Mouse (Mus musculus): ENCODE measurements around the gene Rbms2. TPM values are rescaled to one million over a fixed set of nuclear protein-coding genes. Genes with fewer than 3 reads are reported as not detected.
"Not testable (repeated sequence)": the region's sequence is repeated elsewhere in the genome, so short reads cannot be mapped to it uniquely, and the experiment has no call there.

Gene Rbms2
- total RNA-seq, 2 experiments from 2014 or later: 51.8 to 71.2 TPM

GRCm38 (mm10) chr10:128187181-128187605 is 7.1 kb upstream of the Rbms2 start:
- H3K27ac ChIP-seq: no peak overlapping the region
- DNase-seq: no peak
- H3K4me3 ChIP-seq: no peak overlapping the region
- intact Hi-C loops (cut with DNase I): loop anchor here (1.0 to 10.0 kb wide), 3 partner anchors 46 to 232 kb away; partner anchors contain the start of gene Baz2a
- TF ChIP-seq CTCF (IDR thresholded peaks at IDR 0.05): no peak

- intact Hi-C loops (cut with DNase I): loop anchor here (2.0 to 10.0 kb wide), 2 partner anchors 95 to 231 kb away; partner anchors contain the start of gene Baz2a
- peak overlapping the region; percentile 62 for H3K27ac ChIP-seq
- peak; percentile 98 for TF ChIP-seq CTCF (IDR thresholded peaks at IDR 0.05)
- DNase-seq: peak; percentile 85
- H3K4me3 ChIP-seq: no peak overlapping the region
Observed at GRCm38 (mm10) chr10:128185959-128186358, 5.9 kb upstream of the Rbms2 start.

GRCm38 (mm10) chr10:128185277-128185940 is 5.3 kb upstream of the Rbms2 start:
- no peak for TF ChIP-seq CTCF (IDR thresholded peaks at IDR 0.05)
- DNase-seq: peak; percentile 28
- H3K4me3 ChIP-seq: no peak overlapping the region
- intact Hi-C loops (cut with DNase I): loop anchor here (10.0 kb wide), 1 partner anchor 231 kb away; no protein-coding TSS in a partner anchor
- H3K27ac ChIP-seq: peak overlapping the region; percentile 62

GRCm38 (mm10) chr10:128184296-128184695 is 4.2 kb upstream of the Rbms2 start:
- peak; percentile 24 for DNase-seq
- intact Hi-C loops (cut with DNase I): loop anchor here (10.0 kb wide), 1 partner anchor 229 kb away; no protein-coding TSS in a partner anchor
- no peak for TF ChIP-seq CTCF (IDR thresholded peaks at IDR 0.05)
- Histone ChIP-seq H3K27ac (peak overlapping the region; percentile 56; the same call in 1 of the 2 replicates), H3K4me3 (no peak overlapping the region)

GRCm38 (mm10) chr10:128177316-128177715 is 2.8 kb downstream of the Rbms2 start:
- no peak for DNase-seq
- Histone ChIP-seq H3K4me3 (peak overlapping the region; percentile 7; the same call in 1 of the 2 replicates), H3K27ac (peak overlapping the region; percentile 90)
- intact Hi-C loops (cut with DNase I): loop anchor here (2.0 kb wide), 1 partner anchor 81 kb away; no protein-coding TSS in a partner anchor
- TF ChIP-seq CTCF (IDR thresholded peaks at IDR 0.05): no peak

- peak overlapping the region; percentile 87 for H3K4me3 ChIP-seq
- H3K27ac ChIP-seq: peak overlapping the region; percentile 90
- no peak for TF ChIP-seq CTCF (IDR thresholded peaks at IDR 0.05)
- intact Hi-C loops (cut with DNase I): loop anchor here (2.0 kb wide), 1 partner anchor 79 kb away; no protein-coding TSS in a partner anchor
- peak; percentile 75 for DNase-seq
Observed at GRCm38 (mm10) chr10:128175996-128176755, 3.9 kb downstream of the Rbms2 start.

- peak overlapping the region; percentile 87 for H3K4me3 ChIP-seq
- intact Hi-C loops (cut with DNase I): no loop called here
- DNase-seq: no peak
- H3K27ac ChIP-seq: peak overlapping the region; percentile 90
- TF ChIP-seq CTCF (IDR thresholded peaks at IDR 0.05): no peak
Observed at GRCm38 (mm10) chr10:128175302-128175701, 4.8 kb downstream of the Rbms2 start.

GRCm38 (mm10) chr10:128171348-128171747 is 8.7 kb downstream of the Rbms2 start:
- H3K27ac ChIP-seq; DNase-seq; H3K4me3 ChIP-seq; intact Hi-C loops (cut with DNase I): not testable (repeated sequence)

GRCm38 (mm10) chr10:128167091-128167490 is 13.0 kb downstream of the Rbms2 start:
- no peak for TF ChIP-seq CTCF (IDR thresholded peaks at IDR 0.05)
- peak overlapping the region; percentile 48; the same call in 1 of the 2 replicates for H3K27ac ChIP-seq
- H3K4me3 ChIP-seq: no peak overlapping the region
- intact Hi-C loops (cut with DNase I): no loop called here
- no peak for DNase-seq

GRCm38 (mm10) chr10:128165726-128166125 is 14.4 kb downstream of the Rbms2 start:
- DNase-seq; H3K27ac ChIP-seq; intact Hi-C loops (cut with DNase I); H3K4me3 ChIP-seq: not testable (repeated sequence)

- intact Hi-C loops (cut with DNase I): no loop called here
- Histone ChIP-seq H3K4me3 (no peak overlapping the region), H3K27ac (no peak overlapping the region)
- no peak for TF ChIP-seq CTCF (IDR thresholded peaks at IDR 0.05)
- DNase-seq: no peak
Observed at GRCm38 (mm10) chr10:128153978-128154377, 26.1 kb downstream of the Rbms2 start.

GRCm38 (mm10) chr10:128150941-128151340 is 29.2 kb downstream of the Rbms2 start:
- intact Hi-C loops (cut with DNase I): no loop called here
- TF ChIP-seq CTCF (IDR thresholded peaks at IDR 0.05): no peak
- DNase-seq: peak; percentile 71
- Histone ChIP-seq H3K4me3 (no peak overlapping the region), H3K27ac (peak overlapping the region; percentile 80)

GRCm38 (mm10) chr10:128149592-128149991 is 30.5 kb downstream of the Rbms2 start:
- intact Hi-C loops (cut with DNase I): no loop called here
- peak; percentile 72 for TF ChIP-seq CTCF (IDR thresholded peaks at IDR 0.05)
- H3K27ac ChIP-seq: peak overlapping the region; percentile 80
- H3K4me3 ChIP-seq: peak overlapping the region; percentile 47
- peak; percentile 87 for DNase-seq
